Mouse (Mus musculus): ENCODE measurements around the gene Glo1. TPM values are rescaled to one million over a fixed set of nuclear protein-coding genes. Genes with fewer than 3 reads are reported as not detected.
A peak's percentile ranks its signal among the peaks of the same experiment; 100 is the strongest.

The Glo1 gene
- polyA plus RNA-seq, 1 experiment from 2014 or later: 289 TPM

DNA sequence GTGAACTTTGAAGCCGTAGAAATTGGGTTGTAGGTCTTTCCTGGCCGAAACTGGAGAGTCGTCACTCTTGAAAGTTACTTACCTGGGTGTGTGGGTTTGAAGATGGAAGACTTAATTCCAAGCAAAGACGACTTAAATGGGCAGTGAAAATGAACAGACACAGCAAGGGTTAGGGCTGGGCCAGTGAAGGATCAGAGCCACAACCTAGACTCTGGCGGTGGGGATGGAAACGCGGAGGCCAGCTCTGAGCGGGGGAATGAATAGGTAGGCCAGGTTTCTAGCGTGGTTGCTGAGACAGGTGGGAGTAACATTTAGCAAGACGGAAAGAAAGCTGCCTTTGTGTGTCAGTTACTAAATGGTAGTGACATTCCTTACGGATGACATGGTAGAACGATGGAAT lies 49.7 kb downstream of the Glo1 start:
- Histone ChIP-seq H3K36me3 (no peaks in the 10 kb centered on the region), H3K4me2 (peak overlapping the region; percentile 86), H3K4me3 (replicated peaks) (peak overlapping the region; percentile 78), H3K9me3 (replicated peaks) (no peaks in the 10 kb centered on the region), H3K9ac (peak overlapping the region; percentile 80), H3K4me1 (replicated peaks) (peaks cover 29% of the 10 kb centered on the region), H3K27ac (no peak overlapping the region), H3K27me3 (no peaks in the 10 kb centered on the region)
- DNase-seq (no peak), ATAC-seq (ENCODE audit: low read depth) (no peak)
- 51% methylated on average over 12 of the region's 12 CpGs for WGBS (ENCODE audit: insufficient replicate concordance)

DNA sequence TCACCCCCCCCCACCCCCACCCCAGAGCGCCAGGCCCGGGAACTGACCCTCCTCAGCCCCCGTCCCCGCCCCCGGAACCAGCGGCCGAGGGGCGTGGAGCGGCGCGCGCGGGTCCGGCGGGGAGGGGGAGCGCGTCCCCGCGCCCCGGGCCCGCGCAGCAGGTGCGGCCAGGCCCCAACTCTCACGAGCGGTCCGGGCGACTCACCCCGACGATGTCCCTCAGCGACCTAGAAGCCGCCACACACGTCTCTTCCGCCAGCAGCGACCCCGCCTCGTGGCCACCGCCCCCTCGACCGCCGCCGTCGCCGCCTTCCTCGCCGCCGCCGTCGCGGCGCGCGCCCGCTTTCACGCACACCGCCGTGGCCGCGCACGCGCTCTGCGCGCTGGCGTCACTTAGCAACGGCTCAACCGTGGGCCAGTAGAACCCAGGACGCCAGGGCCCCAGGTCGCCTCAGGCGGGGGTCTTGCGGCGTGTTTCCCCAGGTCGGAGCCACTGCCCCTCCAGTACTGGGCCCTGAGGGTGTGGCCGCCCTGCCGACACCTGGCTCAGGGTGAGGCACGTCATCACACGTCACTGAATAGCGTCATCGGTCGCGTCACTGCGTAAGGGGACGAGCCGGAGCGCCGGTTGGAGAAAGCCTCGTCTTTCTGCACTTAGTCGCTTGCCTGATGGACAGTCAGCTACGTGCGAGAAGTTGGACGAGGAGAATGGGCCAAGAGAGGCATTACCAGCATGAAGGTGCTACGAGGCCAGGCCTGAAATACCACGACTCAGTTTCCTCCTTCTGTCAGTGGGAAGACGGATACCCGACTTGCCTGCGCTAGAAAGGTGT lies 50.5 kb downstream of the Glo1 start, which contains the start of gene Btbd9:
Gene Btbd9 (minus strand): TSS at position 548 of the 833 bp plus-strand sequence.
- under 1% methylated on average over 78 of the region's 94 CpGs for WGBS (ENCODE audit: insufficient replicate concordance)

DNA sequence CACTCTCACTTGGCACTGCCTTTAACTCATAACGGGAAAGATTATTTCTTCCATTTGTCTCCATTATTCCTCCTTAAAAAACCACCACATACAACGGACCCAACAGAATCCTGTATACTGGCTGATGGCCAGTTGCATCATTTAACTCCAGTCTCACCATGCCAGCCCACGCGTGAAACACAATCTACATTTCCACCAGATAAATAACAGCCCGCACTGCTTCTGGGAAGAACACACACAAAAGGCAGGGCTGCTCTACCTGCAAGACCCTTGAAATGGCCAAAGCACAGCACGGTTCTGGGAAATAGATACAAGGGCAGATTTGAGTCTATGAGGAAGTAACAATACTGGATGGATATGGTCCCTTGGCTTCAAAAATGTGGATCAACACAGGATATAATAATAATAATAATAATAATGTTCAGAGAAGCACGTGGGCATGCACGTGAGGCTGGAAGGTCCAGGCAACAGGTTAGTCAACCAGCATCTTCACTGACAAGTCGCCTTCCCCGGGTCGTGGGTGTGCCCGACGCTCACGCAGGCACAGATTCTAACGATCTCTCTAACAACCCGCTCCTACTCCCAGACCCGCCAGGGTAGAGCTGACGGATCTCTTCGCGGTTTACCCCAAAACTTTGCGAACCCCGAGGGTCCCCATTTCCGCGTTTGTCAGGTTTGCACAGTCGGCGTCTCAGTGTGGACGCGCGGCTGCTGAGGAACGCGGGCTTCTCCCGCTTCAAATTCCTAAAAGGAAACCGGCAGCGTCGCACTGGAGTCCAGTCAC lies 51.4 kb downstream of the Glo1 start:
- WGBS (ENCODE audit: insufficient replicate concordance): 4% methylated on average over 35 of the region's 35 CpGs
- Histone ChIP-seq H3K36me3 (no peaks in the 10 kb centered on the region), H3K9me3 (replicated peaks) (no peaks in the 10 kb centered on the region), H3K4me2 (peak overlapping the region; percentile 86), H3K4me1 (replicated peaks) (peaks cover 35% of the 10 kb centered on the region), H3K9ac (peak overlapping the region; percentile 80), H3K27ac (peak overlapping the region; percentile 73), H3K27me3 (no peaks in the 10 kb centered on the region), H3K4me3 (replicated peaks) (peak overlapping the region; percentile 78)
- peak; percentile 9 for DNase-seq
- peak; percentile 16; the same call in 1 of the 2 replicates for ATAC-seq (ENCODE audit: low read depth)

More for the DNA sequence above, 50.5 kb downstream of the Glo1 start, which contains the start of gene Btbd9:
- Histone ChIP-seq H3K9ac (peak within 1 kb of the TSS; percentile 80), H3K4me2 (peak within 1 kb of the TSS; percentile 86), H3K9me3 (replicated peaks) (no peaks in the 10 kb centered on the region), H3K4me1 (replicated peaks) (peaks cover 29% of the 10 kb centered on the region), H3K4me3 (replicated peaks) (peak within 1 kb of the TSS; percentile 78), H3K27me3 (no peaks in the 10 kb centered on the region), H3K36me3 (no peaks in the 10 kb centered on the region), H3K27ac (peak within 1 kb of the TSS; percentile 73)
- ATAC-seq (ENCODE audit: low read depth): peak; percentile 90
- DNase-seq: peak; percentile 84

DNA sequence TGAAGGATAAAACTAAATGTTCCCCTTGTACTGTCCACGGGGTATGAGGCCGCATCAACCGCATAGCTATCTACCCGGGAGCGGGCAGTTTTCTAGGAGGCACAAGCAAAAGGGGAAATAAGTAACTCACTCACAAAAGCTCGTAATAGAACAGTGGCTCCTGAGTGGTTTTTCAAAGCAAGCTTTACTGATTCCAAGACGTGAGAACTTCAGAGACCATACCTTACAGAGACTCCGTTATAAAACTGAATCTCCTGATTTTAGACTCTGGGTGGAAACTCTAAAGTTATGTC lies 51.9 kb downstream of the Glo1 start:
- peak overlapping the region; percentile 78 for H3K4me3 ChIP-seq (replicated peaks)
- WGBS (ENCODE audit: insufficient replicate concordance): 17% methylated on average over 8 of the region's 8 CpGs
- no peaks in the 10 kb centered on the region for H3K27me3 ChIP-seq
- ATAC-seq (ENCODE audit: low read depth) (no peak), DNase-seq (no peak)
- no peaks in the 10 kb centered on the region for H3K9me3 ChIP-seq (replicated peaks)
- H3K4me2 ChIP-seq: peak overlapping the region; percentile 86
- H3K36me3 ChIP-seq: no peaks in the 10 kb centered on the region
- H3K4me1 ChIP-seq (replicated peaks): peaks cover 40% of the 10 kb centered on the region
- H3K27ac ChIP-seq: peak overlapping the region; percentile 73; the same call in 1 of the 2 replicates
- peak overlapping the region; percentile 80; the same call in 1 of the 2 replicates for H3K9ac ChIP-seq

DNA sequence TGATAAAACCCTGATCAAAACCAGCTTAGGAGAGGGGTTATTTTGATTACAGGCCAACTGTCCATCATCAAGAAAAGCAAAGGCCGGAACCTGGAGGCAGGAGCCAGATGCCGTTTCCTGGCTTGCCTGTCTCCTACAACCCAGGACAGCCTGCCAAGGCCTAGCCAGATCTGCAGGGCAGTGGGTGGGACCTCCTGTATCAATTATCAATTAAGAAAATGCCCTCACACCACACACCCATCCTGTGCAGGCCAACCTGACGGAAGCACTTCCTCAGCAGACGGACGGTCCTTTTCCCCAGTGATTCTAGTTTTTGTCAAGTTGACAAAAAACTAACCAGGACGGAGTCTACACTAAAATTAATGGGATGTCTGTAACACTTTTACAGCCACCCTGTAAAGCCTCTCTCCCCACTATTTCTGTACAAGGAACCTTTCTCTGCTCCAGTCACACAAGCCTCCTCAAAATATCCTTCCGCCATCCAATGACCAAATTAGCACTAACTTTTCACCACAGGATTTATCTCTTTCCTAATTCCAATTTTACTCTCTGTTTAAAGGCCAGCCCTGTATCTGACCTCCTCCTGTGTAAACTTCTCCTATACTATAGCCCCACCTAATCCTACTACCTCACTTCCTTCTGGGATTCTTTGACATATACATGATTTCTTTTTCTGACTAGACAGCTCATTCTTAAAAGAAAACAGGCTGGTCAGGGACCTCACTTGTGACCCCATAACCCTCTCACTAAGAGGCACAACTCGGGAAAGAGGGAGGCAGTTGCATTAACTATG lies 52.5 kb downstream of the Glo1 start:
- no peaks in the 10 kb centered on the region for H3K36me3 ChIP-seq
- H3K27me3 ChIP-seq: no peaks in the 10 kb centered on the region
- peak overlapping the region; percentile 56 for H3K27ac ChIP-seq
- H3K4me3 ChIP-seq (replicated peaks): 0 out of 2 replicates have a peak overlapping the region, but pooled peaks have one; percentile 78
- WGBS (ENCODE audit: insufficient replicate concordance): 48% methylated on average over 8 of the region's 8 CpGs
- H3K9me3 ChIP-seq (replicated peaks): no peaks in the 10 kb centered on the region
- peaks cover 46% of the 10 kb centered on the region for H3K4me1 ChIP-seq (replicated peaks)
- ATAC-seq (ENCODE audit: low read depth): no peak
- peak overlapping the region; percentile 86 for H3K4me2 ChIP-seq
- no peak for DNase-seq
- peak overlapping the region; percentile 80; the same call in 1 of the 2 replicates for H3K9ac ChIP-seq

DNA sequence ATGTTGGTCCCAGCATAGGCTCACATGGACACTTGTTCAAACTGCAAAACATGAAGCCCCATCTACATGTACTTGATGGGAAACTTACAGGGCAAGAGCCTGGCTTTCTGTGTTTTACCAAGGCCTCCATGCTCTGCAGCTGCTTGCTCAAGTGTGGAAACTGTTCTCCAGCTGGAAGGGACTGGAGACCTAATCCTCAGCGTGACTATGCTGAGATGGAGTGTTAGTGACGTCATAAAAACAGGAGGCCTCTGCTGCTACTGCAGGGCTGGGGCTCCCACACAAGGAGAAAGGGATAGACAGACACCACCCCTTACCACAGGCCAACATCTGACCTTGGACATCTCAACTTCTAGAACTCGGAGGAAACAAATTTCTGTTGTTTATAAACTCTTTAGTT lies 55.7 kb downstream of the Glo1 start:
- ATAC-seq (ENCODE audit: low read depth) (no peak), DNase-seq (no peak)
- Histone ChIP-seq H3K27ac (no peak overlapping the region), H3K4me1 (replicated peaks) (peaks cover 40% of the 10 kb centered on the region), H3K36me3 (no peaks in the 10 kb centered on the region), H3K9me3 (replicated peaks) (no peaks in the 10 kb centered on the region), H3K27me3 (no peaks in the 10 kb centered on the region), H3K4me3 (replicated peaks) (no peak overlapping the region), H3K9ac (no peak overlapping the region), H3K4me2 (no peak overlapping the region)
- 48% methylated on average over 3 of the region's 3 CpGs for WGBS (ENCODE audit: insufficient replicate concordance)

DNA sequence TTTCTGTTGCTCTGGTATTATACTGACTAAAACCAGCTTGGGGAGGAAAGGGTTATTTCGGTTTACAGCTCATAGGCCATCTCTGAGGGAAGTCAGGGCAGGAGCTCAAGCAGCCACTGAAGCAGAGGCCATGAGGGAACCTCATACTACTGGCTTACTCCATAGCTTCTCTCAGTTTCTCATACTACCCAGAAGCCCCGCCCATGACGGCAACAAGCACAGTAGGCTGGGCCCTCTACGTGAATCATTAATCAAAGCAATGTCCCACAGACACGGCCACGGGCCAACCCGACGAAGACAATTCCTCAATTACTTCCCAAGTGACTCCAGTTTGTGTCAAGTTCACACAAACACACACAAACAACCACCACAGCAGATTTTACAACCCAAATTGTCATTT lies 56.5 kb downstream of the Glo1 start:
- no peak overlapping the region for H3K4me3 ChIP-seq (replicated peaks)
- no peak overlapping the region for H3K27ac ChIP-seq
- WGBS (ENCODE audit: insufficient replicate concordance): 34% methylated on average over 8 of the region's 8 CpGs
- no peak overlapping the region for H3K4me2 ChIP-seq
- no peaks in the 10 kb centered on the region for H3K36me3 ChIP-seq
- peaks cover 35% of the 10 kb centered on the region for H3K4me1 ChIP-seq (replicated peaks)
- DNase-seq (no peak), ATAC-seq (ENCODE audit: low read depth) (peak; percentile 58; the same call in 1 of the 2 replicates)
- no peaks in the 10 kb centered on the region for H3K9me3 ChIP-seq (replicated peaks)
- no peaks in the 10 kb centered on the region for H3K27me3 ChIP-seq
- no peak overlapping the region for H3K9ac ChIP-seq

DNA sequence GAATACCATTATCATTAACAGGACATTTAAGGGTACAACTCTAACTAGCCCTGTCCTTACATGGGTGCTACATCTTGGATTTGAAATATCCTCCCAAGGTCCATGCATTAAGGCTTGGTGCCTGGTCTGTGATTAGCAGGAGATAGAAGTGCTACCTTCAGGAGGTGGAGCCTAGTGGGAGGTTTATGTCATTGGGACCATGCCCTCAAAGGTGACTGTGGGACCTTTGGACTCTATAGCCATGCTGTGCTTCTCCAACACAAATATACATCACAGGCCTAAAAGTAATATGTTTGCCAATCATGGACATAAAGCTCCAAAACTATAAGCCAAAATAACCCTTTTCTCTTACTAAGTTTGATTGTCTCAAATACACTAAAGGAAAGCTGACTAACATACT lies 58.2 kb downstream of the Glo1 start:
- Histone ChIP-seq H3K9ac (no peak overlapping the region), H3K27me3 (no peaks in the 10 kb centered on the region), H3K4me1 (replicated peaks) (peaks cover 20% of the 10 kb centered on the region), H3K36me3 (no peaks in the 10 kb centered on the region), H3K9me3 (replicated peaks) (no peaks in the 10 kb centered on the region), H3K27ac (no peak overlapping the region), H3K4me2 (no peak overlapping the region), H3K4me3 (replicated peaks) (no peak overlapping the region)
- DNase-seq (no peak), ATAC-seq (ENCODE audit: low read depth) (no peak)

DNA sequence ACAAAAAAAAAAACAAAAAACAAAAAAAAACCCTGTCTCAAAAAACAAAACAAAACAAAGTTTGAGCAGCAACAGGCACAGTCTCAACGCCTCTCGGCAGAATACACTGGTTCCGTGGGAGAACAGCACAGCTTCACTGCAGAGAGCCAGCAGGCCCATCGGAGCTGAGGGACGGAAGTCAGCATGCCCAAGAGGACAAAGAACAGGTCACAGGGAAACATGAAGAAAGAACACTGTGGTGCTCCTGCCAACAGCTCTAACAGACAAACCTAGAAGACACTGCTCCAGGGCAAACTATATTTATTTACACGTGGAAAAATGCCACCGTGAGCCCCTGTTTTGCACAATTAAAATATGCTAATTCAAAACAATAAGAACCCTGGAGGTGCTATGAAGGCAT lies 61.7 kb downstream of the Glo1 start:
- peaks cover 11% of the 10 kb centered on the region for H3K4me1 ChIP-seq (replicated peaks)
- H3K27ac ChIP-seq: no peak overlapping the region
- DNase-seq (no peak), ATAC-seq (ENCODE audit: low read depth) (no peak)
- no peaks in the 10 kb centered on the region for H3K9me3 ChIP-seq (replicated peaks)
- no peak overlapping the region for H3K4me3 ChIP-seq (replicated peaks)
- H3K36me3 ChIP-seq: no peaks in the 10 kb centered on the region
- no peaks in the 10 kb centered on the region for H3K27me3 ChIP-seq
- H3K9ac ChIP-seq: no peak overlapping the region
- no peak overlapping the region for H3K4me2 ChIP-seq
- 76% methylated on average over 7 of the region's 7 CpGs for whole genome bisulfite sequencing (ENCODE audit: insufficient replicate concordance)

DNA sequence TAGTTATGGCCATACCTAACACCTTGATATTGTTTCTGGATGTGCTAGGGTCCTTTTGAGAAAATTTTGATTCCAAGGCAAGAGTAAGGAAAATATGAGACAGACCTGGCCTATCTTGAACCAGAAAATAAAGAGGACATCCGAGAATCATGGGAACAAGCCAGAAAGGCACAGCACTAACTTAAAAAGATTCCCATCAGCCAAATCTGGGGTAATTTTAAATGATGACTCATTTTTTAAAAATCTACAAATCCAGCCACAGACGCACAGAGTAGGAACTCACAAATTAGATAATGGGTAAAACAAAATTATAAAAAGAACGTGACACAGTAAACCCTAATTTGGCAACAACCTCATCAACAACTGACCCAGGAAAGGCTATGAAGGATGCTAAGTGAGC lies 62.3 kb downstream of the Glo1 start:
- Histone ChIP-seq H3K9me3 (replicated peaks) (no peaks in the 10 kb centered on the region), H3K27me3 (no peaks in the 10 kb centered on the region), H3K4me1 (replicated peaks) (peaks cover 5% of the 10 kb centered on the region), H3K27ac (no peak overlapping the region), H3K4me2 (no peak overlapping the region), H3K36me3 (no peaks in the 10 kb centered on the region), H3K9ac (no peak overlapping the region), H3K4me3 (replicated peaks) (no peak overlapping the region)
- no peak for DNase-seq
- no peak for ATAC-seq (ENCODE audit: low read depth)
- WGBS (ENCODE audit: insufficient replicate concordance): 72% methylated on average over 3 of the region's 3 CpGs

DNA sequence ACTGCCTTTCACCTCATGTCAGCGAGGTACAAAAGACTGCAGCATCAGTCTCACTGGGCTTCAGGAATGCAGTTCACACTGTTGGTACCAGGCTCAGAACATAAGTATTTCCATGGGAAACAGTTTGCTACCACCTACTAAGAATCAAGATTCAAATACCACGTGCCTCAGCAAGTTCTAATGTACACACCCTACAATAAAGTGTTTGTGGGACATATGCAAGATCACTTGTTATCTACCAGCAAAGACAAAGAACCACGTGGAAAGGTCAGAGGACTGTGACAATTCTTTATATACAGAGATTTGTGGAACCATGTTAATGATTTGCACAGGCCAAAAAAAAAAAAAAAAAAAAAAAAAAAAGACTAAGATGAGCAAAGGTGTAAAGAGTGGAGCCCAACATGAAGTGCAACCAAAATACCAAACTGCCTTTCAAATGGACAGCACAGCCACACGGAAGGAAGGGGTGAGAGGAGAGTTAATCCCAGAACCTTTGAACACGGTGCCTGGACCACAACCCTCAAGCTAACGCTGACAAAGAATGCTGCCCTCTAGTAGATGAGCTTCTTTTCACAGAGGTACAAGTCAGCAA lies 63.1 kb downstream of the Glo1 start:
- H3K4me3 ChIP-seq (replicated peaks): no peak overlapping the region
- H3K36me3 ChIP-seq: no peaks in the 10 kb centered on the region
- no peak overlapping the region for H3K9ac ChIP-seq
- no peaks in the 10 kb centered on the region for H3K9me3 ChIP-seq (replicated peaks)
- no peak overlapping the region for H3K27ac ChIP-seq
- WGBS (ENCODE audit: insufficient replicate concordance): 61% methylated on average over 6 of the region's 6 CpGs
- no peaks in the 10 kb centered on the region; the same call in none of the 2 replicates for H3K4me1 ChIP-seq (replicated peaks)
- DNase-seq (no peak), ATAC-seq (ENCODE audit: low read depth) (no peak)
- H3K27me3 ChIP-seq: no peaks in the 10 kb centered on the region
- no peak overlapping the region for H3K4me2 ChIP-seq

Data from liver, embryonic 13.5 days (tissue).